Mouse (Mus musculus) forebrain, embryonic 16.5 days (tissue): ENCODE results near the gene Cgref1. TPM values are rescaled to one million over a fixed set of nuclear protein-coding genes. Genes with fewer than 3 reads are reported as not detected.

ENCODE experiments used
- ATAC-seq: fragments of 200-750 bp; cut with Nextera tagmentation; 2 replicates; pipeline ENCODE4 v1.8.0; 2017; ENCODE audit warnings: mild to moderate bottlenecking, moderate library complexity
- H3K27ac ChIP-seq: fragments of 300-500 bp; sonication (generic); 2 replicates; pipeline ENCODE4 v1.5.1; 2014; ENCODE audit warnings: low read length, control low read depth
- H3K27me3 ChIP-seq: fragments of 300-500 bp; sonication (generic); replicated peaks from 2 replicates; pipeline ENCODE4 v1.6.1; 2014; ENCODE audit warnings: low read length; ENCODE audit not compliant: control insufficient read depth, insufficient read depth
- H3K36me3 ChIP-seq: fragments of 300-500 bp; sonication (generic); 2 replicates; pipeline ENCODE4 v1.6.1; 2014; ENCODE audit not compliant: control insufficient read depth, insufficient read depth
- H3K4me1 ChIP-seq: fragments of 300-500 bp; sonication (generic); replicated peaks from 2 replicates; pipeline ENCODE4 v1.6.1; 2014; ENCODE audit warnings: low read length; ENCODE audit not compliant: control insufficient read depth, insufficient read depth
- H3K4me2 ChIP-seq: fragments of 300-500 bp; sonication (generic); 2 replicates; pipeline ENCODE4 v1.6.1; 2014; ENCODE audit warnings: mild to moderate bottlenecking, low read length, control low read depth
- H3K4me3 ChIP-seq: fragments of 300-500 bp; sonication (generic); replicated peaks from 2 replicates; pipeline ENCODE4 v1.5.1; 2014; ENCODE audit warnings: mild to moderate bottlenecking, low read length, control low read depth
- H3K9ac ChIP-seq: fragments of 300-500 bp; sonication (generic); replicated peaks from 2 replicates; pipeline ENCODE4 v1.6.1; 2014; ENCODE audit warnings: low read depth, low read length, control low read depth
- H3K9me3 ChIP-seq: fragments of 300-500 bp; sonication (generic); 2 replicates; pipeline ENCODE4 v1.6.1; 2016; ENCODE audit warnings: low read length; ENCODE audit not compliant: control insufficient read depth
- WGBS: fragments of 180-500 bp; shearing (Covaris S2); extraction: QIAGEN DNeasy Blood & Tissue Kit; methylation state at CpG from one replicate; pipeline ENCODE4 v1.1.7; 2014; 5-methylcytosine and 5-hydroxymethylcytosine counted together
- polyA plus RNA-seq: library from polyadenylated mRNA; unstranded; fragments of >200 nt; fragmentation: Nextera tagmentation; extraction: Ambion mirVana; gene quantifications from 2 replicates; pipeline ENCODE4 v1.2.1, GENCODE M21; 2015

The Cgref1 gene
- polyA plus RNA-seq, 1 experiment from 2014 or later = 29.0 TPM

DNA sequence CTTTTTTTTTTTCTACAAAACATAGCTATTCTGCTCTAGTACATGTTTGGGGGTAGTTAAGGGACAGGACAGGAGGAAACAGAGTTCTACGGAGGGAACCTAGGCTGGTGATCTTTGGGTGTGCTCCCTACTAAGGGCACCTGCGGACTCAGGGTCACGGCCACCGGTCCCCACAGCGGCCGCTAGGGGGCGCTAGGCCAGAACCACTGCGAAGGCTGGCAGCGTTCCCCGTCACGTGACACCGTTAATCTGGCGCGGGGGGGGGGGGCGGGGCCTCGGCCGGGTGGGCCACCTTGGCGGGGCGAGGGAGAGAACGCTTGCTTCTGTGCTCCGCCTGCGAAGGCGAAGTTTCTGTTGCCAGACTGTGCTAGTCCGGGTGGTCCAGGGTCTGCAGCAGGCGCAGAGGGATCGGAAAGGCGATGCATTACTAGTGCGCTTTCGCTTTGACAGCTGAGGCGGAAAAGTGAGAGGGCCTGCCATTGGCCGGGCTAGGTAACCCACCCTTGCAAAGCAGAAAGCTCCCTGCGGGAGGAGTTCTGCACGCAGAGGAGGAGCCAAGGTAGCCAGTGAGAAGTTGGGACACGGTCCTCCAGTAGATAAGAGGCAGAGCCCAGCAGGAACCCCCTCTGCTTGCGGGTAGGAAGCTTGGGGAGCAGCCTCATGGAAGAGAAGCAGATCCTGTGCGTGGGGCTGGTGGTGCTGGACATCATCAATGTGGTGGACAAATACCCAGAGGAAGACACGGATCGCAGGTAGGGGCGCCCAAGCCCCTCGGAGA, 23.9 kb downstream of the Cgref1 start, which contains the start of gene Khk:
Gene Khk (plus strand): TSS at position 176 of the 778 bp plus-strand sequence.
- ATAC-seq = peak; percentile 76
- no peaks in the 10 kb centered on the region for H3K36me3 ChIP-seq
- peak within 1 kb of the TSS; percentile 57 for H3K9ac ChIP-seq
- peak within 1 kb of the TSS; percentile 51 for H3K4me3 ChIP-seq
- H3K9me3 ChIP-seq = no peaks in the 10 kb centered on the region
- peaks cover 22% of the 10 kb centered on the region for H3K4me1 ChIP-seq
- peak within 1 kb of the TSS; percentile 62 for H3K4me2 ChIP-seq
- WGBS = under 1% methylated on average over 40 of the region's 40 CpGs
- H3K27me3 ChIP-seq = no peaks in the 10 kb centered on the region
- H3K27ac ChIP-seq = no peak within 1 kb of the TSS

GRCm38 (mm10) chr5:30920621-30921020, 24.8 kb downstream of the Cgref1 start:
- Histone ChIP-seq H3K4me1 (peaks cover 26% of the 10 kb centered on the region), H3K9ac (no peak overlapping the region), H3K27me3 (no peaks in the 10 kb centered on the region), H3K9me3 (no peaks in the 10 kb centered on the region), H3K4me3 (no peak overlapping the region), H3K36me3 (no peaks in the 10 kb centered on the region), H3K4me2 (no peak overlapping the region), H3K27ac (no peak overlapping the region)
- 62% methylated on average over 19 of the region's 19 CpGs for WGBS
- ATAC-seq = no peak; the same call in 1 of the 2 replicates

DNA sequence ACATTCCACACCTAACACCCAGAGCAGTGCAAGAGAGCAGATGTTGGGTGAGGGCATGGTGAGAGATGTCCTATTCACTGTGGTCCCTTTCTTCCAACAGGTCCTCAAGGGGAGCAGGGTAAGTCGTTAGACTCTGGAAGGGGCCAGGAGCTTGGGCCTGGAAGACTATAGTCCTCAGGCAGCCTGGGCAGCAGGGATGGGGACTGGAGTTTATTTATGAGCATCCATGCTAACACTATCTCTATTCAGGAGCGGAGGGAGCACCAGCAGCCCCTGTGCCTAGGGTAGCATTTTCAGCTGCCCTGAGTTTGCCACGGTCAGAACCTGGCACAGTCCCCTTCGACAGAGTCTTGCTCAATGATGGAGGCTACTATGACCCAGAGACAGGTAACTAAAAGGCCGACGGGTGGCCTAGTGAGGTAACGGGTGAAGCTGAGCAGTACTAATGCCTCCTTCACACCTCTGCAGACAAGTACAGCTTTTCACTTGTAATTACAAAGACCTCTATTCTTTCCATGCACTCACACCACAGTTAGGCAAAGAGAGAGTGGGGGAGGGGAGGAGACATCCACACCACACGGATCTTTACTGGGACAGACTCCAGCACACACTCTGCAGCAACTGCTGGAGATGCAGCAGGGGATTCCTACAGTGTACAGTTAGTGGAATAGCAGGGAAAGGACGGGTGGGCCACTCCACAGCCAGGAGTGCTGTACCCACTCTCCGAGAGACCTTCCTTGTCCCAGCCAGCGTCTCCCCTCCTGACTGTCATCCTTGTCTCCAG, 25.4 kb downstream of the Cgref1 start:
- H3K36me3 ChIP-seq = no peaks in the 10 kb centered on the region
- H3K27ac ChIP-seq = no peak overlapping the region; the same call in 1 of the 2 replicates
- WGBS = 56% methylated on average over 11 of the region's 11 CpGs
- peaks cover 26% of the 10 kb centered on the region for H3K4me1 ChIP-seq
- no peak overlapping the region for H3K4me2 ChIP-seq
- H3K9ac ChIP-seq = no peak overlapping the region
- no peak overlapping the region for H3K4me3 ChIP-seq
- H3K9me3 ChIP-seq = no peaks in the 10 kb centered on the region
- no peak for ATAC-seq
- H3K27me3 ChIP-seq = no peaks in the 10 kb centered on the region

- H3K4me3 ChIP-seq = no peak overlapping the region
- H3K4me2 ChIP-seq = no peak overlapping the region
- ATAC-seq = no peak
- peaks cover 26% of the 10 kb centered on the region for H3K4me1 ChIP-seq
- 76% methylated on average over 8 of the region's 8 CpGs for WGBS
- H3K36me3 ChIP-seq = no peaks in the 10 kb centered on the region
- H3K27me3 ChIP-seq = no peaks in the 10 kb centered on the region
- no peak overlapping the region for H3K27ac ChIP-seq
- no peaks in the 10 kb centered on the region for H3K9me3 ChIP-seq
- H3K9ac ChIP-seq = no peak overlapping the region
Measured at GRCm38 (mm10) chr5:30918691-30919090, 26.7 kb downstream of the Cgref1 start.

GRCm38 (mm10) chr5:30917891-30918670, 27.3 kb downstream of the Cgref1 start:
- peaks cover 28% of the 10 kb centered on the region for H3K4me1 ChIP-seq
- no peak overlapping the region for H3K27ac ChIP-seq
- H3K9ac ChIP-seq = no peak overlapping the region
- WGBS = 85% methylated on average over 31 of the region's 31 CpGs
- no peak for ATAC-seq
- H3K36me3 ChIP-seq = no peaks in the 10 kb centered on the region
- no peaks in the 10 kb centered on the region for H3K9me3 ChIP-seq
- no peak overlapping the region for H3K4me2 ChIP-seq
- H3K27me3 ChIP-seq = no peaks in the 10 kb centered on the region
- no peak overlapping the region for H3K4me3 ChIP-seq

DNA sequence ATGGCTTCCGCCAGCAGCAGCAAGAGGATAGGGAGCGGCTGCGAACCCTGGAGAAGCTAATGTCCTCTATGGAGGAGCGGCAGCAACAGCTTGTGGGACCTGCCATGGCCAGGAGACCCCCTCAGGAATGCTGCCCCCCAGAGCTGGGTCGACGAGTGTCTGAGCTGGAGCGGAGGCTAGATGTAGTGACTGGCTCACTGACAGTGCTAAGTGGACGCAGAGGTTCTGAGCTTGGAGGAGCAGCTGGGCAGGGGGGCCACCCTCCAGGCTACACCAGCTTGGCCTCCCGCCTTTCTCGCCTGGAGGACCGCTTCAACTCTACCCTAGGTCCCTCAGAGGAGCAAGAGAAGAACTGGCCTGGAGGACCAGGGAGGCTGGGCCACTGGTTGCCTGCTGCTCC, 28.0 kb downstream of the Cgref1 start:
- Histone ChIP-seq H3K4me2 (no peak overlapping the region), H3K9me3 (no peaks in the 10 kb centered on the region), H3K36me3 (no peaks in the 10 kb centered on the region), H3K27ac (no peak overlapping the region), H3K4me1 (peaks cover 27% of the 10 kb centered on the region), H3K4me3 (no peak overlapping the region), H3K9ac (no peak overlapping the region), H3K27me3 (no peaks in the 10 kb centered on the region)
- ATAC-seq = no peak
- 92% methylated on average over 11 of the region's 11 CpGs for WGBS

DNA sequence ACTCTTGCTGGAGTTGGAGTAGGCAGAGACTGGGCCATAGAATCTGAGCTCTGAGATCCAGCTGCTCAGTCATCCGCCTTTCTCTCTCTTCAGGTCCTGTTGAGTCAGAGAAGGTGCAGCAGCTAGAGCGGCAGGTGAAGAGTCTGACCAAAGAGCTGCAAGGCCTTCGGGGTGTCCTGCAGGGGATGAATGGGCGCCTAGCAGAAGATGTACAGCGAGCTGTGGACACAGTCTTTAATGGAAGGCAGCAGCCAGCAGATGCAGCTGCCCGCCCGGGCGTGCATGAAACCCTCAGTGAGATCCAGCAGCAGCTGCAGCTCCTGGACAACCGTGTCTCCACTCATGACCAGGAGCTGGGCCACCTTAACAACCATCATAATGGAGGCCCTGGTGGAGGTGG, 28.6 kb downstream of the Cgref1 start:
- Histone ChIP-seq H3K4me1 (peaks cover 26% of the 10 kb centered on the region), H3K27ac (no peak overlapping the region), H3K36me3 (no peaks in the 10 kb centered on the region), H3K9me3 (no peaks in the 10 kb centered on the region), H3K4me2 (no peak overlapping the region), H3K27me3 (no peaks in the 10 kb centered on the region), H3K4me3 (no peak overlapping the region), H3K9ac (no peak overlapping the region)
- ATAC-seq = no peak
- whole genome bisulfite sequencing = 93% methylated on average over 9 of the region's 9 CpGs

- H3K9ac ChIP-seq = no peak overlapping the region
- H3K27me3 ChIP-seq = no peaks in the 10 kb centered on the region
- ATAC-seq = peak; percentile 93
- peak overlapping the region; percentile 78 for H3K27ac ChIP-seq
- H3K4me3 ChIP-seq = no peak overlapping the region
- WGBS = 2% methylated on average over 7 of the region's 7 CpGs
- peak overlapping the region; percentile 34 for H3K4me2 ChIP-seq
- H3K36me3 ChIP-seq = no peaks in the 10 kb centered on the region
- H3K4me1 ChIP-seq = peaks cover 18% of the 10 kb centered on the region
- no peaks in the 10 kb centered on the region for H3K9me3 ChIP-seq
Measured at GRCm38 (mm10) chr5:30915974-30916433, 29.4 kb downstream of the Cgref1 start.

DNA sequence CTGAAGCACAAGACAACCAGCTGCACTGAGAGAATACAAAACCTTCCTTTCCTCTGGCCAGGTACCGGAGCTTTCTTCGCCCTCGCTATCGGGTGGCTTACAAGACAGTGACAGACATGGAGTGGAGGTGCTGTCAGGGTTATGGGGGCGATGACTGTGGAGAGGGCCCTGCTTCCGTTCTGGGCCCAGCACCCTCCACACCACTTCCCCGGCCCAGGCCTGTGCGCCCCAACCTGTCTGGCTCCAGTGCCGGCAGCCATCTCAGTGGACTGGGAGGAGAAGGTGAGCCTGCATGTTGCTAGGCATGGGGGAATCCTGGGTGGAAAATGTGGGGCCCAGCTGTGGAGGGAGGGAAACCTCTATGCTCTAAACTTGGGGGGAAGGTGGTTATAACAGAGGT, 29.9 kb downstream of the Cgref1 start:
- no peak overlapping the region for H3K9ac ChIP-seq
- H3K27ac ChIP-seq = no peak overlapping the region
- H3K4me2 ChIP-seq = no peak overlapping the region
- H3K4me3 ChIP-seq = no peak overlapping the region
- peak; percentile 23 for ATAC-seq
- H3K4me1 ChIP-seq = peaks cover 13% of the 10 kb centered on the region
- no peaks in the 10 kb centered on the region for H3K36me3 ChIP-seq
- 69% methylated on average over 9 of the region's 9 CpGs for WGBS
- no peaks in the 10 kb centered on the region for H3K27me3 ChIP-seq
- H3K9me3 ChIP-seq = no peaks in the 10 kb centered on the region
